Mouse (Mus musculus) liver, postnatal 0 days (tissue): ENCODE results near the gene Dnmt3l. TPM values are rescaled to one million over a fixed set of nuclear protein-coding genes. Genes with fewer than 3 reads are reported as not detected.

Experiments used
- ATAC-seq: fragments of 200-750 bp; cut with Nextera tagmentation; 2 replicates; pipeline ENCODE4 v1.8.0; 2017; ENCODE audit warnings: mild to moderate bottlenecking, moderate library complexity
- DNase-seq: peaks from one replicate; pipeline ENCODE4 v3.0.0-alpha.2; 2016
- H3K27ac ChIP-seq: fragments of 300-500 bp; sonication (generic); 2 replicates; pipeline ENCODE4 v1.5.1; 2014; ENCODE audit warnings: antibody characterized with exemption, moderate library complexity, mild to moderate bottlenecking, low read depth
- H3K27me3 ChIP-seq: fragments of 300-500 bp; sonication (generic); 2 replicates; pipeline ENCODE4 v1.6.1; 2014; ENCODE audit warnings: low read length, control low read depth, mixed read lengths; ENCODE audit not compliant: insufficient read depth
- H3K36me3 ChIP-seq: fragments of 300-500 bp; sonication (generic); replicated peaks from 2 replicates; pipeline ENCODE4 v1.6.1; 2014; ENCODE audit warnings: mild to moderate bottlenecking, control low read depth, low read length, moderate library complexity, mixed read lengths; ENCODE audit not compliant: insufficient read depth
- H3K4me1 ChIP-seq: fragments of 300-500 bp; sonication (generic); 2 replicates; pipeline ENCODE4 v1.6.1; 2014; ENCODE audit warnings: antibody characterized with exemption, mild to moderate bottlenecking, control low read depth; ENCODE audit not compliant: insufficient read depth
- H3K4me2 ChIP-seq: fragments of 300-500 bp; sonication (generic); 2 replicates; pipeline ENCODE4 v1.6.1; 2014; ENCODE audit warnings: low read depth, mild to moderate bottlenecking, low read length, moderate library complexity, mixed read lengths
- H3K4me3 ChIP-seq: fragments of 300-500 bp; sonication (generic); 2 replicates; pipeline ENCODE4 v1.5.1; 2014; ENCODE audit warnings: low read depth, low read length
- H3K9ac ChIP-seq: fragments of 300-500 bp; sonication (generic); replicated peaks from 2 replicates; pipeline ENCODE4 v1.6.1; 2014; ENCODE audit warnings: mild to moderate bottlenecking, moderate library complexity
- H3K9me3 ChIP-seq: fragments of 300-500 bp; sonication (generic); 2 replicates; pipeline ENCODE4 v1.6.1; 2016; ENCODE audit warnings: mild to moderate bottlenecking, control low read depth, low read length, mixed read lengths
- CTCF ChIP-seq: sonication (generic); IDR thresholded peaks from 2 replicates; pipeline ENCODE4 v1.5.1; 2016; ENCODE audit warnings: antibody characterized with exemption, low read depth
- EP300 ChIP-seq: IDR thresholded peaks from 2 replicates; pipeline ENCODE4 v1.6.1; 2016; ENCODE audit warnings: antibody characterized with exemption, low read depth, mild to moderate bottlenecking
- WGBS: fragments of 180-500 bp; shearing (Covaris S2); extraction: QIAGEN DNeasy Blood & Tissue Kit; methylation state at CpG from one replicate; pipeline ENCODE4 v1.1.7; 2014; ENCODE audit not compliant: insufficient replicate concordance; 5-methylcytosine and 5-hydroxymethylcytosine counted together
- polyA plus RNA-seq: library from polyadenylated mRNA; unstranded; fragments of >200 nt; fragmentation: Nextera tagmentation; extraction: Ambion mirVana; gene quantifications from 2 replicates; pipeline ENCODE4 v1.2.1, GENCODE M21; 2015

Dnmt3l gene
- polyA plus RNA-seq, 1 experiment from 2014 or later: not detected

DNA sequence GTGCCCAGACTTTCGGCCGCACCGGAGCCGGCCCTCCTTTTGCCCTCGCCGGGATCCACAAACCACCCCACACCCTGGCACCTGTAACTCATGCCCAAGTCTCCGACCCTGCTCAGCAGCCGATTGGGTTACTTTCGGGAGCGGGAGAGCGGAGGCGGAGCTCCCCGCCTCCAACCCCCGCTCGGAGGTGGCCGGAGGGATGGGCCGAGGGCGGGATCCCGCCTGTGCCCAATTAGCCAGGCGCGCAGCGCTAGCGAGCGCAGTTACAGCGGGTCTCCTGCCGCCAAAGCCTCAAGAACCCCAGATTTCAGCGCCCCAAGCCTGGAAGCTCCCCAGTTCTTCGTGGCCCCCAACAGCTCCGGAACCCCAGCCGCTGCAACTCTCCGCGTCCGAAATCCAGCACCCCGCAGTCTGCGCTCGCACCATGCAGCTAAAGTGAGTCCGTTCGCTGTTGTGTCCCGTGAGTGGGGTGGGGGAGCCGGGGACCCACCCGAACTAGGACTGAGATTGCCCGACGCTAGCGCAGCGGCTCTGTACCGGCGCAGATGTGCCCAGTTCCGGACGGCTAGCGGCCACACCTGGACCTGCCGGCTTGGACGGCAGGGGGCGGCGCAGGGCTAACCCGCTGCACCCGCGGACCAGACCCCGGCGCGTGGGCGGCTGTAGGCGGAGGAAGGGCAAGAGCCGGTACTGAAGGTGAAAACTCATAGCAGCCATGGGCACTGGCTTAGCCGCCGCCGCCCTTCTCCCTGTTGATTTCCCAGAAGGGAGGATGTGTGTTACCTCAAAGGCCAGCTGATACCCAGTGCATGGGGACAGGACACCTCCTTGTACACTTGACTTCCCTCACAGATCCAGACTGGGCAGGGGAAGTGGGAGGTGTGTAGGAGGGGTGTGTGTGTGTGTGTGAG is 27.6 kb downstream of the Dnmt3l start, which contains the start of gene Icosl:
TSS of gene Icosl (plus strand) at position 202 of the 911 bp plus-strand sequence.
- Histone ChIP-seq H3K27me3 (peaks cover 20% of the 10 kb centered on the region), H3K4me3 (peak within 1 kb of the TSS; percentile 57), H3K36me3 (peaks cover 5% of the 10 kb centered on the region; the same call in 1 of the 2 replicates), H3K27ac (peak within 1 kb of the TSS; percentile 35; the same call in 1 of the 2 replicates), H3K4me1 (peaks cover 3% of the 10 kb centered on the region; the same call in 1 of the 2 replicates), H3K9me3 (no peaks in the 10 kb centered on the region), H3K9ac (peak within 1 kb of the TSS; percentile 51), H3K4me2 (peak within 1 kb of the TSS; percentile 84)
- WGBS: under 1% methylated on average over 66 of the region's 66 CpGs
- peak; percentile 85 for DNase-seq
- ATAC-seq: peak; percentile 94
- no peak for TF ChIP-seq EP300
- TF ChIP-seq CTCF: peak; percentile 80

- TF ChIP-seq CTCF: no peak
- Histone ChIP-seq H3K9me3 (no peaks in the 10 kb centered on the region), H3K4me1 (peaks cover 3% of the 10 kb centered on the region; the same call in 1 of the 2 replicates), H3K27me3 (peaks cover 12% of the 10 kb centered on the region), H3K27ac (no peak overlapping the region), H3K36me3 (peaks cover 5% of the 10 kb centered on the region; the same call in 1 of the 2 replicates), H3K4me3 (no peak overlapping the region), H3K9ac (no peak overlapping the region), H3K4me2 (no peak overlapping the region)
- no peak for DNase-seq
- WGBS: 65% methylated on average over 4 of the region's 4 CpGs
- ATAC-seq: no peak
Measured at GRCm38 (mm10) chr10:78074151-78074550, 32.4 kb downstream of the Dnmt3l start.

DNA sequence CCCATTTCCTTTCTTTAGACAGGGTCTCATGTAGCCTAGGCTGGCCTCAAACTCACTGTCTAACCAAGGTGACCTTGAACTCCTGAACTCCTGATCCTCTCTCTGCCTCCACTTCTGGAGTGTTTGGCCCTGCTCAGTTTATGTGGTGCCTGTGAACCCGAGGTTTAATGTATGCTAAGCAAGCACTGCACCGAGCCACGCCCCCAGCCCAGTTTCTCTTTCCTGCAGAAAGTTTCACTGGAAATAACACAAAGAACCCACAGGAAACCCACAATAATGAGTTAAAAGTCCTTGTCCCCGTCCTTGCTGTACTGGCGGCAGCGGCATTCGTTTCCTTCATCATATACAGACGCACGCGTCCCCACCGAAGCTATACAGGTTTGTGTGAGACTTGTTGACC is 33.2 kb downstream of the Dnmt3l start:
- H3K4me3 ChIP-seq: no peak overlapping the region
- no peaks in the 10 kb centered on the region for H3K9me3 ChIP-seq
- H3K36me3 ChIP-seq: peaks cover 5% of the 10 kb centered on the region; the same call in 1 of the 2 replicates
- TF ChIP-seq CTCF (no peak), EP300 (no peak)
- H3K4me1 ChIP-seq: peaks cover 1% of the 10 kb centered on the region; the same call in 1 of the 2 replicates
- WGBS: 26% methylated on average over 11 of the region's 11 CpGs
- no peak overlapping the region for H3K4me2 ChIP-seq
- peaks cover 5% of the 10 kb centered on the region for H3K27me3 ChIP-seq
- no peak overlapping the region for H3K9ac ChIP-seq
- H3K27ac ChIP-seq: no peak overlapping the region
- no peak for ATAC-seq
- no peak for DNase-seq

DNA sequence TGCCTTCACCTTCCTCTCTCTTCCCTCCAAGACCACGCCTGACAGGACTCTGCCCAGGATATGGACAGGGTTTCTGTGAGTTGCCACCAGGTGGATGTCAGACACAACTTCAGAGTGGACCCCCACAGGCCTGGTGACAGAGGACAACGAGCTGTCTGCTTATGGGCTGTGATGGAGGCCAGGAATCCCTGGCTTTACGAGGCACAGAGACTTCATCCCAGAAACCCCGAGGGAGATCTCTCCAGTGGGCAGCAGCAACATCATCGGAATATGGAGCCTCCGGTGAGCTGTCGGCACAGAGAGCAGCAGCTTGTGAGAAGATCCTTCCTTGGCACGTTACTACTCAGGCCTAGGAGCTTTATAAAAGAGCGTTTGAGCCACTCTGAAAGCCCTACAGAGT is 36.1 kb downstream of the Dnmt3l start:
- no peaks in the 10 kb centered on the region for H3K27me3 ChIP-seq
- H3K27ac ChIP-seq: no peak overlapping the region
- no peak for ATAC-seq
- no peaks in the 10 kb centered on the region for H3K4me1 ChIP-seq
- no peak overlapping the region for H3K9ac ChIP-seq
- no peak for TF ChIP-seq CTCF
- no peak for TF ChIP-seq EP300
- H3K36me3 ChIP-seq: no peaks in the 10 kb centered on the region; the same call in 1 of the 2 replicates
- H3K9me3 ChIP-seq: no peaks in the 10 kb centered on the region
- H3K4me2 ChIP-seq: no peak overlapping the region
- no peak overlapping the region for H3K4me3 ChIP-seq
- 72% methylated on average over 9 of the region's 9 CpGs for WGBS
- no peak for DNase-seq

GRCm38 (mm10) chr10:78078276-78078675 is 36.5 kb downstream of the Dnmt3l start:
- DNase-seq: no peak
- 51% methylated on average over 5 of the region's 5 CpGs for WGBS
- Histone ChIP-seq H3K4me1 (no peaks in the 10 kb centered on the region), H3K27me3 (no peaks in the 10 kb centered on the region), H3K4me2 (no peak overlapping the region), H3K27ac (no peak overlapping the region), H3K4me3 (no peak overlapping the region), H3K9ac (no peak overlapping the region), H3K9me3 (no peaks in the 10 kb centered on the region), H3K36me3 (no peaks in the 10 kb centered on the region; the same call in 1 of the 2 replicates)
- TF ChIP-seq CTCF (no peak), EP300 (no peak)
- ATAC-seq: no peak

- H3K9ac ChIP-seq: no peak overlapping the region
- WGBS: 77% methylated on average over 4 of the region's 4 CpGs
- no peak for ATAC-seq
Measured at GRCm38 (mm10) chr10:78079955-78080591, 38.3 kb downstream of the Dnmt3l start.

More at GRCm38 (mm10) chr10:78079955-78080591, 38.3 kb downstream of the Dnmt3l start:
- Histone ChIP-seq H3K4me1 (no peaks in the 10 kb centered on the region), H3K4me3 (no peak overlapping the region), H3K27me3 (no peaks in the 10 kb centered on the region), H3K4me2 (no peak overlapping the region), H3K36me3 (no peaks in the 10 kb centered on the region), H3K9me3 (no peaks in the 10 kb centered on the region), H3K27ac (no peak overlapping the region)
- TF ChIP-seq CTCF (no peak), EP300 (no peak)
- DNase-seq: no peak
